Mouse (Mus musculus): ENCODE data around the gene Galnt5. TPM values are rescaled to one million over a fixed set of nuclear protein-coding genes. Genes with fewer than 3 reads are reported as not detected.
A peak's percentile ranks its signal among the peaks of the same experiment; 100 is the strongest.

Gene Galnt5
- polyA plus RNA-seq (2012; rRNA removed): 0.02 TPM in 1 of 2 replicates, not detected in the other

- no peak for DNase-seq (ENCODE audit: extremely low spot score in 1 of 2, low spot score in 1 of 2)
Measured at GRCm38 (mm10) chr2:57997752-57998430, at the start of gene Galnt5. Gene Galnt5, plus strand, starts transcription at chr2:57997884.

GRCm38 (mm10) chr2:57951620-57952019 is 46.1 kb upstream of the Galnt5 start:
- DNase-seq (ENCODE audit: extremely low spot score in 1 of 2, low spot score in 1 of 2): peak in 1 of 2 experiments; percentile 31

DNA sequence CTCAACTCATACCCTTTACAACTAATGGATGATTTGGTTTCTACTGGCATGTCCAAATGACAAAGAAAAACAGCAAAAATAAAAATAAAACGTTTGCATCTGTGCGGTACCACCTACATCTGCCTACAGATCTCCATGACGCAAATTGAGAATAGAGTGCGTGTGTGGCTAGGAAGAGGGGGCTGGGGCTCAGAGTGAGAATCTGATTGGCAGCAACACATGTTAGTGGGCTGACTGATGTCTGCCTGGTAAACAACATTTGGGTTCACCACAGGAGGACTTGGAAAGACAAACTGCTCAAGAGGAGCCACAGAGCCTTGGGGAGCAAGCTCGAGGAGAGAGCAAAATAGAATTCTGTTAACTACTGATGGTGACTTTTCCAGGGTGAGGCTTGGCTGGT is 36.9 kb upstream of the Galnt5 start:
- DNase-seq (ENCODE audit: extremely low spot score in 1 of 2, low spot score in 1 of 2): peak; percentile 8 to 26

DNA sequence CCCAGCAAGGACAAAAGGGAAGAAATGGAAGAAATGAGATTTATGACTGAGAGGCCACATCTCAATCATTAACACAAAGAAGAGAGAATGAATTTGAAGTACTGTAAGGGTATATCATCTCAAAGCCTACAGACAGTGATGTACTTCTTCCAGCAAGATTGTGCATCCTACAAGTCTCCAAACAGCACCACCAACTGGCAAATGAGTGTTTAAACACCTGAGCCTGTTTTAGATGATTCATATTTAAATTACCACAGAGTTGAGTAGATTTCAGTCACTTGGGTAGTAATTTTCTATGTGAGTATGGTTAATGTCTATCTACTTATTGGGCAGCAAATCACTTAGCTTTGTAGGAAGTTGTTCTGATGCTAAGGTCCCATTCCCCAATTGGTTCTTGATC is 15.4 kb upstream of the Galnt5 start:
- no peak for DNase-seq (ENCODE audit: extremely low spot score in 1 of 2, low spot score in 1 of 2)

- peak in 1 of 2 experiments; percentile 3 for DNase-seq (ENCODE audit: extremely low spot score in 1 of 2, low spot score in 1 of 2)
Measured at GRCm38 (mm10) chr2:57991084-57991483, 6.6 kb upstream of the Galnt5 start.

DNA sequence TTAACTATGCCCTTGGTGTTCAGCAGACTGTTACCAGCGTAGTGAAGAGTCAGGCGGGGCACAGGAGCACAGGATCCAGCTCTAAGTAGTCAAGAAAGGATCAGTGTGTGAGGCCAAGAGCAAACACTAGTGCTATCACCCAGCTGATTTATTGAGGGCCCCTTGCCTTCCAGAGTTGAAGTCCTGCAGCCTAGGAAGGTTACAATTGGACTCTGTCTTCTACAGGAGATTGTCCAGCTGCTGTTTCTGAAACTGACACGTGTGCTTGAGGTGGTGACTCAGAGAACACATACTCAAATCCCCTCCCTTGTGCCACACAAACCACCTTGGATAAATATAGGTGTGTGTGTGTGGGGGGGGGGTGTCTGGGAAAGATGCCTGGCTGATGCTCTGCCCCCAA is 3.8 kb downstream of the Galnt5 start:
- no peak for DNase-seq (ENCODE audit: extremely low spot score in 1 of 2, low spot score in 1 of 2)

- DNase-seq (ENCODE audit: extremely low spot score in 1 of 2, low spot score in 1 of 2): no peak
Measured at GRCm38 (mm10) chr2:58007081-58007480, 9.4 kb downstream of the Galnt5 start.

GRCm38 (mm10) chr2:58023556-58023955 is 25.9 kb downstream of the Galnt5 start:
- DNase-seq (ENCODE audit: extremely low spot score in 1 of 2, low spot score in 1 of 2): no peak

DNA sequence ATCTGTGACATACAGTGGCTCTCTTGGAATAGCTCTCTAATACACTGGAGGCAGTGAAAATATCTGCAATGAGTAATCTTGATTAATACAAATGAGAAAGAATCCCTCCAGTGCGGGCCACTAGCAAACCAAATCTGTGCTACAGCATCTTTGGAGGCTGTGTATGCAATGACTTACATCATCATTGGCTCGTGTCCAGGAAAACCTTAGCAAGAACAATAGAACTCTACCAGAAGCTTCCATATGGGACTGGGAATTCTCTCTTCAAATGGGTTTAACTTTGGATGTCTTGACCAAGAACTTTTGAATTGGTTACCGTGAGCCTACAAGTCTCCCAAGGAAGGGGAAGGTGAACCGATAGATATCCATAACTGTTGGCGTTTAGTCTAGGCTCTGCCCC is 29.1 kb downstream of the Galnt5 start:
- DNase-seq (ENCODE audit: extremely low spot score in 1 of 2, low spot score in 1 of 2): no peak

GRCm38 (mm10) chr2:58029404-58029803 is 31.7 kb downstream of the Galnt5 start:
- DNase-seq (ENCODE audit: extremely low spot score in 1 of 2, low spot score in 1 of 2): peak in 1 of 2 experiments; percentile 66

GRCm38 (mm10) chr2:58031431-58031830 is 33.7 kb downstream of the Galnt5 start:
- DNase-seq (ENCODE audit: extremely low spot score in 1 of 2, low spot score in 1 of 2): no peak

DNA sequence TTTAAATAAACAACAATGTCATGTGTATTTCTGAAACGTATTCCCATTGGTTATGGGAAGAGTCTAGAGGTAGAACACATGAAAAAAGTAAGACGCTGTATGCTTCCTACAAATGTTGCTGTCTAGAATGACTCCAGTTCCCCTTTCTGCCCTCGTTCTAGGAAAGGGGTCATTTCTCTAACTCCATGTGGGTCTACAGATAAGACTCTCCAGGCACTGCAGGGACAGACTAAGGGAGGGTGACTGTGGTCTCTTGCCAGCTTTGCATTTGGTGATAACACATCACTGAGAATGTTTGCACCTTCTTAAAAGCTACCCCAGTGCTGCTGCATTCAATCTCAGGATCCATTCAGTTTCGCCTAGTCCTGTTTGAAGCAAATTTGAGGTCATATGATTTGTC is 38.0 kb downstream of the Galnt5 start:
- DNase-seq (ENCODE audit: extremely low spot score in 1 of 2, low spot score in 1 of 2): no peak

- no peak for DNase-seq (ENCODE audit: extremely low spot score in 1 of 2, low spot score in 1 of 2)
Measured at GRCm38 (mm10) chr2:58036926-58037325, 39.2 kb downstream of the Galnt5 start.

GRCm38 (mm10) chr2:58041867-58042266 is 44.2 kb downstream of the Galnt5 start:
- DNase-seq (ENCODE audit: extremely low spot score in 1 of 2, low spot score in 1 of 2): peak; percentile 53 to 67

DNA sequence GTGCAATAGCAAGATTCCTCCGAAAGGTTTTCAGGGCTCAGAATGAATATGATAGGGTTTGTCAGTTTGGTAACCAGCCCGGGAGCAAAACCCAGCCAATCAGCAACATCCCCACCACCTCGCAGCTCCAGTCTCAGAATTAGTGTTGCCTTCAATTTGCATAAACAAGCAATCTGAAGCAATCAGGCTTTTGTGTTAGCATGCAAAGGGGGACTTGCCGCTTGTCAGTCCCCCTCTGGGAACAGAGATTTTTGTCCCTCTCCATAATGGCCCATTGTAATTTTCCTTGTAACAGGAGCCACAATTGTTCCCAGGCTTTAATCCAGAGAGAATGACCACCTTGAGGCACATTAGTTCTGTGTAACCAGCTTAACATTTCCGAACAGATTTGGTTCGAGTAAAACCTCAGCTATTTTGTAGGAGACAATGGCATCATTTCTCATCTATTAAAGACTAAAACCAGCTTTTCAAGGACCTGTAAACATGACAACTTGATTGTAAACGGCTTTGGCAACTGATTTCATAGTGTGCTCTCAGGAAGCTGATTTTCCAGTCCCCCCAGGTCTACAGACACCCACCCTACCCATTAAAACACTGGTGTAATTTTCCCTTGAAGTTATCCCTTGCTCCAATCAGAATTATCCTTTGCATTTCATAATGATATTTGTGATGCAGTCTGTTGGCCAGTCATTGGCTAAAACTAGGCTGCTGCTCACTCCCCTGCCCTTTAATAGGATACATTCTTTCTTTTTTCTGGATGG is 55.3 kb downstream of the Galnt5 start, which contains the start of gene Ermn:
Gene Ermn (minus strand): TSS at position 44 of the 761 bp plus-strand sequence.
- peak; percentile 7 to 29 for DNase-seq (ENCODE audit: extremely low spot score in 1 of 2, low spot score in 1 of 2)

DNA sequence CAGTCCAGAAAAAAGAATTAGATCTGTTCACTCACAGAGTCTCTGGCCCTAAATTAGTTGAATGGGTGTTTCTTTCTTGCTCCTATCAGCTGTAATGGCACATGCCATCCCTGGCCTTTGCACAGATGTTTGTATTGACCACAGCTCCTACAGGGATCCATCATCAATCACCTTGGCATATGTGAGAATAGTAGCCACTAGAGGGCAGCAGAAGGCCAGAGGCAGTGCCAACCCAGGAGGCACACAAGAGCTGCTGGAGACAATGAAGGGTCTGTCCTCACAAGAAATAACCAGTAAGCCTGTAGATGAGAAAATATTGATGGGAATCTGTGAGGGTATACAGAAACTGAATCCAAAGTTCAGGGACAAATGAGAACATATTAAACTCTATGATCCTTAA is 57.7 kb downstream of the Galnt5 start:
- DNase-seq (ENCODE audit: extremely low spot score in 1 of 2, low spot score in 1 of 2): peak; percentile 30 to 88

DNA sequence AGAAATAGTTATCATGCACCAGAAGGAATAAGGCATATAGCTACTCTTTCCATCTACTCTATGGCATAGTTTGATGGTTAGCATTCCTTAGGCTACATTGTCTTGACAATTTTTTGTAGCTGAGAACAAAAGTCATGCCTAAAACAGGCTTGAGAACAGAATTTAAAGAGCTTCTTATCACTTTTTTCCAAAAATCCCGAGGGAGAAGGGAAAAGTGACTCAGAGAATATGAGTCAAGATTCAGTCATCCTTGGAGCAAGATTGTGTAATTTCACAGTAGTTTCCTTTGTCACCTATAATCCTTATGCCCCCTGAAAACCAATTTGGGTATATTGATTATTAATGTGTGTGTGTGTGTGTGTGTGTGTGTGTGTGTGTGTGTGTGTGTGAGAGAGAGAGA is 82.2 kb downstream of the Galnt5 start:
- peak in 1 of 2 experiments; percentile 33 for DNase-seq (ENCODE audit: extremely low spot score in 1 of 2, low spot score in 1 of 2)

- no peak for DNase-seq (ENCODE audit: extremely low spot score in 1 of 2, low spot score in 1 of 2)
Measured at GRCm38 (mm10) chr2:58086420-58086819, 88.7 kb downstream of the Galnt5 start.

GRCm38 (mm10) chr2:58094818-58095217 is 97.1 kb downstream of the Galnt5 start:
- DNase-seq (ENCODE audit: extremely low spot score in 1 of 2, low spot score in 1 of 2): no peak
